Mouse (Mus musculus): ENCODE measurements around the gene Oit1. TPM values are rescaled to one million over a fixed set of nuclear protein-coding genes. Genes with fewer than 3 reads are reported as not detected.

Oit1 gene
- polyA plus RNA-seq, 1 experiment, result not detected

DNA sequence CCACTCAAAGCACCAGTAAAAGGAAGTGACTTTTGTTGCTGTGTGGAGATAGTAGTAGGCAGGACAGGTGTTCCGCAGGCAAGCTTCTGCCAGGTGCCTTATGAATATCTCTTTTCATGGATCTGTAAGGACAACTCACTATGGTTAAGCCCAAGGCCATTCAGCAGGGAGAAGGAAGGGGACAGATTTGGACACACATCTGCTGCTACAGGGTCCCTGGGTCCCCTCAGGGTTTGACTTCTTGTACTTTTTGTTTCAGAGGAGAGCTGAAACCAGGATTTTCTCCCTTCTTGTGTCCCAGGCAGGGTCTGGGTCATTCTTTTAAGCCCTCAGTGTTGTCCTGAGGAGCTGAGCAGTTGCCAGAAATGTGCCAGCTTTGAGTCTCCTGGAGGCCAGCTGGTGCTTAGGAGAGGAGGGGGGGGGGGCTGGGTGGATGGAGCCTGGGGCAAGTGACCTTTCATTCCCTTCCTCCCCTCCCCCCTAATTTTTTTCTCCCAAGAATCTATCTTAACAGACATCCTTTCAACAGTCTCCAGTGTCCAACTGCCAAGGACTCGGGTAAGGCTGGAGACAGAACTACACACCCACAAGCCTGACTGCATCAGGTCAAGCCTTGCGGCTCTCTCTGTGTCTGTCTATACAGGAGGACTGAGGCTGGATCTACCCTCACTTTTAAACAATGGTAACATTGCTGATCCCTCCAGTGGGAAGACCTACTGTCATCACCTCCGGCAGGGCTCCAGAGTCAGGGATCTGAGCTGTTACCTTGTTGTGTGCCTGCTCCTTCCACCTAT lies 10.6 kb downstream of the Oit1 start:
- H3K9ac ChIP-seq (ENCODE audit: low read depth, poor library complexity, severe bottlenecking), result no peak overlapping the region
- no peaks in the 10 kb centered on the region for H3K36me3 ChIP-seq (ENCODE audit: control insufficient read depth, insufficient read depth, low read length, poor library complexity, severe bottlenecking)
- no peaks in the 10 kb centered on the region for H3K9me3 ChIP-seq (replicated peaks; ENCODE audit: control insufficient read depth, insufficient read depth, low read length, poor library complexity, severe bottlenecking)
- no peaks in the 10 kb centered on the region for H3K27me3 ChIP-seq (ENCODE audit: control insufficient read depth, insufficient read depth, low read length, poor library complexity, severe bottlenecking)
- H3K4me1 ChIP-seq (ENCODE audit: control insufficient read depth, insufficient read depth, low read length), result peaks cover 12% of the 10 kb centered on the region
- H3K4me3 ChIP-seq (ENCODE audit: low read depth, low read length), result no peak overlapping the region
- TF ChIP-seq POLR2A (IDR thresholded peaks at IDR 0.05; ENCODE audit: insufficient read depth, low read length) (no peak), CTCF (IDR thresholded peaks at IDR 0.05; ENCODE audit: low read depth, low read length) (no peak), EP300 (IDR thresholded peaks at IDR 0.05; ENCODE audit: insufficient read depth, low read depth, low read length) (no peak)
- H3K27ac ChIP-seq (ENCODE audit: insufficient read depth, low read length), result peak overlapping the region; percentile 26; the same call in 1 of the 2 replicates

DNA sequence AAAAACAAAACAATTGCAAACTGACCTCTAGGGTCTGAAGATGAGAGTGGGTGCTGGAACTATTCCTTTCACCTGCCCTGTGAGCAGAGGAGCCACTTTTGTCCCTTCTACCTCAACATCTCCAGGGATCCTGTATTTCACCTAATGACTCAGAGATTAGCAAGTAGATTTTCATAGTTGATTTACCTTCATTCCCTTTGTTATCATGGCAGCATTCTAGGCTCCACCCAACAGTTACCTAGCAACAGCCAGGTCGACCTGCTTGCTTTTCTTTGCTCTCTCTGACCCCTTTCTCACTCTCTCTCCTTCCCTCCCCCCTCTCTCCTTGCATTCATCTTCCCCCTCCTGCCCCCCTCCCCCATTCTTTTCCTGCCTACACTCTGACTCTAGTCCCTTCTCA lies 11.4 kb downstream of the Oit1 start:
- Histone ChIP-seq H3K36me3 (ENCODE audit: control insufficient read depth, insufficient read depth, low read length, poor library complexity, severe bottlenecking) (no peaks in the 10 kb centered on the region), H3K4me3 (ENCODE audit: low read depth, low read length) (no peak overlapping the region), H3K9ac (ENCODE audit: low read depth, poor library complexity, severe bottlenecking) (no peak overlapping the region), H3K4me1 (ENCODE audit: control insufficient read depth, insufficient read depth, low read length) (peaks cover 12% of the 10 kb centered on the region), H3K27ac (ENCODE audit: insufficient read depth, low read length) (peak overlapping the region; percentile 26; the same call in 1 of the 2 replicates), H3K9me3 (replicated peaks; ENCODE audit: control insufficient read depth, insufficient read depth, low read length, poor library complexity, severe bottlenecking) (no peaks in the 10 kb centered on the region), H3K27me3 (ENCODE audit: control insufficient read depth, insufficient read depth, low read length, poor library complexity, severe bottlenecking) (no peaks in the 10 kb centered on the region)
- no peak for TF ChIP-seq POLR2A (IDR thresholded peaks at IDR 0.05; ENCODE audit: insufficient read depth, low read length)
- no peak for TF ChIP-seq CTCF (IDR thresholded peaks at IDR 0.05; ENCODE audit: low read depth, low read length)
- no peak for TF ChIP-seq EP300 (IDR thresholded peaks at IDR 0.05; ENCODE audit: insufficient read depth, low read depth, low read length)

DNA sequence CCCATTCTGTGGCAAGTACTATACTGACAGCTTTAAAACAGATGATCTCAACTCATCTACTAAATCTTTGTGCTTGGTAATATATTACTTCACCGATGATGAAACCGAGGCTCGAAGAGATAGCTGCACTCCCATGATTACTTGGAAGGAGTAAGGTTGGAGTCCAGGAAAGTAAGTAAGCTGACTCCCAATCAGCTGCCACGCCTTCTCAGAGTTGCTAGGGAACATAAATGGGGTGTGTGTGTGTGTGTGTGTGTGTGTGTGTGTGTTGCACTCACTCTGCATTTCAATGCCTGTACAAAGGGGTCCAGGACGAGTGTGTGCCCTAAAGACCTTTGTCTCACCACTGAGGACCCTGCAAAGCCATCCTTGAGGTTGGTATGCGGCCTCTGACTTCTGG lies 12.7 kb downstream of the Oit1 start:
- Histone ChIP-seq H3K4me3 (ENCODE audit: low read depth, low read length) (no peak overlapping the region), H3K9ac (ENCODE audit: low read depth, poor library complexity, severe bottlenecking) (no peak overlapping the region), H3K36me3 (ENCODE audit: control insufficient read depth, insufficient read depth, low read length, poor library complexity, severe bottlenecking) (no peaks in the 10 kb centered on the region), H3K9me3 (replicated peaks; ENCODE audit: control insufficient read depth, insufficient read depth, low read length, poor library complexity, severe bottlenecking) (no peaks in the 10 kb centered on the region), H3K27me3 (ENCODE audit: control insufficient read depth, insufficient read depth, low read length, poor library complexity, severe bottlenecking) (no peaks in the 10 kb centered on the region), H3K4me1 (ENCODE audit: control insufficient read depth, insufficient read depth, low read length) (peaks cover 10% of the 10 kb centered on the region), H3K27ac (ENCODE audit: insufficient read depth, low read length) (no peak overlapping the region)
- no peak for TF ChIP-seq EP300 (IDR thresholded peaks at IDR 0.05; ENCODE audit: insufficient read depth, low read depth, low read length)
- no peak for TF ChIP-seq POLR2A (IDR thresholded peaks at IDR 0.05; ENCODE audit: insufficient read depth, low read length)

DNA sequence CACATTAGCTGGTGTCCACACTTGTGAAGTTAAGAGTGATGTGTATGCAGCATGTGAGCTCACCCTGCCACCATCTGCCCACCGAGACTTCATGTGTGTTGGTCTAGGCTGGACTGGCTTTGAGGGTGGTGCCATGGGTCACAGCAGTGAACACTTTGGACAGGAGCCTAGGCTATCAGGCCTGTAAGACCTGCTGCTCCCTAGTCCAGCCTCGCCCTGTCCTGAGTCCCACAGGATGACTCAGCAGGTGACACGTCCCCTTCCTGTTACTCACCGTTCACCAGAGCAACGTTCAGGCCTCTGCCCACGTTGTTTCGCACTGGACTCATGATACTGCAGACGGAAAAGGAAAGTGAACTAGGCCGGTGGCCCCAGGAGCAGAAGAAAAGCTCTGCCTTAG lies 21.7 kb downstream of the Oit1 start:
- peaks cover 10% of the 10 kb centered on the region for H3K4me1 ChIP-seq (ENCODE audit: control insufficient read depth, insufficient read depth, low read length)
- TF ChIP-seq POLR2A (IDR thresholded peaks at IDR 0.05; ENCODE audit: insufficient read depth, low read length), result no peak
- TF ChIP-seq CTCF (IDR thresholded peaks at IDR 0.05; ENCODE audit: low read depth, low read length), result no peak
- TF ChIP-seq EP300 (IDR thresholded peaks at IDR 0.05; ENCODE audit: insufficient read depth, low read depth, low read length), result no peak
- no peak overlapping the region for H3K27ac ChIP-seq (ENCODE audit: insufficient read depth, low read length)
- H3K27me3 ChIP-seq (ENCODE audit: control insufficient read depth, insufficient read depth, low read length, poor library complexity, severe bottlenecking), result no peaks in the 10 kb centered on the region
- no peaks in the 10 kb centered on the region for H3K36me3 ChIP-seq (ENCODE audit: control insufficient read depth, insufficient read depth, low read length, poor library complexity, severe bottlenecking)
- H3K9me3 ChIP-seq (replicated peaks; ENCODE audit: control insufficient read depth, insufficient read depth, low read length, poor library complexity, severe bottlenecking), result no peaks in the 10 kb centered on the region
- no peak overlapping the region for H3K9ac ChIP-seq (ENCODE audit: low read depth, poor library complexity, severe bottlenecking)
- no peak overlapping the region for H3K4me3 ChIP-seq (ENCODE audit: low read depth, low read length)

DNA sequence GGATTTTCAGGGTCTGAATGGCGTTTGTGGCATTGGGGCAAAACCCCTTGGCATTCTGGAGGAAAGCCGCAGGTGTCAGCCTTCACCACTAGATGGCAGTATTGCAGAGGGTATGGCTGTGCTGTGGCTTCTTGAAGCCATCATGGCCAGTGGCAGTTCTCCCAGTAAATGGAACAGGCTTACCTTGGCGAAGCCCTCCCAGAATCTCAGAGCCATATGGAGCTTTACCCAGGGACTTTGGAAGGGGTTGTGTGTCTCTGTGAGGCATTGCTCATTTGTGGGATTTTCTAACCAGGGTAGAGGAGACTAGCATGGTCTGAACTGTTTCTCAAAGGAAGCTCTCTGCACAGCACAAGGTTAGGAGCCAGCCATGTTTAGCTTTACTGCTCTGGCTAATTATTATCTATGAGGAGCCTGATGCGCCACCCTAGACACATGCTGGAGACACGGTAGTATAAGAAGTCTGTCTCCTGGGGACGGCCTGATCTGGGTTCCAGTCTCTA lies 22.5 kb downstream of the Oit1 start:
- H3K4me1 ChIP-seq (ENCODE audit: control insufficient read depth, insufficient read depth, low read length), result peaks cover 10% of the 10 kb centered on the region
- H3K36me3 ChIP-seq (ENCODE audit: control insufficient read depth, insufficient read depth, low read length, poor library complexity, severe bottlenecking), result no peaks in the 10 kb centered on the region
- no peak overlapping the region for H3K9ac ChIP-seq (ENCODE audit: low read depth, poor library complexity, severe bottlenecking)
- no peaks in the 10 kb centered on the region for H3K27me3 ChIP-seq (ENCODE audit: control insufficient read depth, insufficient read depth, low read length, poor library complexity, severe bottlenecking)
- no peak overlapping the region for H3K27ac ChIP-seq (ENCODE audit: insufficient read depth, low read length)
- no peaks in the 10 kb centered on the region for H3K9me3 ChIP-seq (replicated peaks; ENCODE audit: control insufficient read depth, insufficient read depth, low read length, poor library complexity, severe bottlenecking)
- H3K4me3 ChIP-seq (ENCODE audit: low read depth, low read length), result no peak overlapping the region
- TF ChIP-seq EP300 (IDR thresholded peaks at IDR 0.05; ENCODE audit: insufficient read depth, low read depth, low read length) (no peak), CTCF (IDR thresholded peaks at IDR 0.05; ENCODE audit: low read depth, low read length) (peak; percentile 90)

DNA sequence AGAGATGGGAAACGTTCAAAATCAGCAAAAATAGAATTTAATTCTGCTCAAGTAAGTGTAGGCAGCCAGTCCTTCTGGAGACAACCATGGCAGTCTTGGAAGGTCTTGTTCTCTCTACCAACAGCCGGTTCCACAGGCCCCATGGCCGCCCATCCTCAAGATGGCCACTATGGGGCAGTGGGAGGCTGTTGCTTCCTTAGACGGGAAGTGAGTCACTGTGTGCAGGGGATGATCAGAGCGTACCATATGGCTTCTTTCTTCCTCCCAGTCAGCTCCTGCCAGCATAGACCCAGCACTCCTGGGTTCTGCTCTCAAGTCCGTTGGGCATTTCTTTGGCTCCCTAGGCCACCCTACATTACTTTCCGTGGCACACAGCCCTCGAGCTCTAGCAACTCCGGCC lies 29.6 kb downstream of the Oit1 start:
- TF ChIP-seq CTCF (IDR thresholded peaks at IDR 0.05; ENCODE audit: low read depth, low read length), result peak; percentile 47
- no peak for TF ChIP-seq POLR2A (IDR thresholded peaks at IDR 0.05; ENCODE audit: insufficient read depth, low read length)
- no peaks in the 10 kb centered on the region for H3K36me3 ChIP-seq (ENCODE audit: control insufficient read depth, insufficient read depth, low read length, poor library complexity, severe bottlenecking)
- H3K4me3 ChIP-seq (ENCODE audit: low read depth, low read length), result no peak overlapping the region

More for the DNA sequence above, 29.6 kb downstream of the Oit1 start:
- H3K9me3 ChIP-seq (replicated peaks; ENCODE audit: control insufficient read depth, insufficient read depth, low read length, poor library complexity, severe bottlenecking), result no peaks in the 10 kb centered on the region
- no peak overlapping the region for H3K9ac ChIP-seq (ENCODE audit: low read depth, poor library complexity, severe bottlenecking)
- H3K27ac ChIP-seq (ENCODE audit: insufficient read depth, low read length), result no peak overlapping the region
- H3K27me3 ChIP-seq (ENCODE audit: control insufficient read depth, insufficient read depth, low read length, poor library complexity, severe bottlenecking), result no peaks in the 10 kb centered on the region
- no peaks in the 10 kb centered on the region for H3K4me1 ChIP-seq (ENCODE audit: control insufficient read depth, insufficient read depth, low read length)
